ENCODE assay signal across 23 mouse cellular contexts in the genomic region with DNA sequence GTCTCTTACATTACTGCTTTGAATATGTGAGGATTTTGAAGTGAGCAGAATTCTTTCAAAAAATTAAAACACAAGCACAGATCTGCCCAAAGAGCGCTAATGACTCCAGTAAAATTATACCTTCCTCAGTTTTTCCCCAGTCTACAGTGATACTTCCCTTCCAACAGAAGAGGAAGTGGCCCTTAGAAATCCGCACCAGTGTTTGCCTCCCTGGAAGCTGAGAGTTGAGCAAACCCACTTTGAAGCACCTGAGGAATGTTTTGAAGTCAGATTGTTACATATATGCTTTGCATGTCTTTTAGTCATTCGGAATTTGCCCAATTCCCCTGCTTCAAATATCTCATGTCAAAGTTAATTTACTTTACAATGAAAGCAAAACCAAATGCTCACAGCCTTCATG. TPM values are rescaled to one million over a fixed set of nuclear protein-coding genes. Genes with fewer than 3 reads are reported as not detected.
DNase-seq lines count a peak whose midpoint lies in the region; ATAC-seq and TF ChIP-seq lines count a peak whose summit lies in the region.
"Had no signal": no experiment of that assay in that cellular context is flagged by ENCODE, and none has a peak within 500 bp of the region (broad histone marks: within the 10 kb centered on the region; RNA-seq: fewer than 3 reads in every experiment).

No protein-coding gene starts in this region.

- no peaks in the 10 kb centered on the region; the same call in 1 of the 2 replicates for H3K4me1 ChIP-seq in lung, embryonic 16.5 days (replicated peaks; ENCODE audit: control insufficient read depth, insufficient read depth, low read length)
- H3K4me1 ChIP-seq in lung, adult 2 months (ENCODE audit: control insufficient read depth, insufficient read depth, low read length) = no peaks in the 10 kb centered on the region; the same call in 1 of the 2 replicates

- ATAC-seq in lung, embryonic 16.5 days (ENCODE audit: low read depth) = peak; percentile 50; the same call in 1 of the 2 replicates
- ATAC-seq: activated CD4-positive, CD25-positive, alpha-beta regulatory T cell, adult 4 months; forebrain, embryonic 14.5 days; forebrain, embryonic 16.5 days had no signal

- no peak for DNase-seq in lung, adult 18-20 months
- peak; percentile 15 for DNase-seq in lung, postnatal 10 days
- DNase-seq in lung, adult 2 months = no peak
- peak; percentile 43 for DNase-seq in lung, postnatal 25 days (ENCODE audit: low spot score)
- peak; percentile 21 to 36 for DNase-seq in lung, postnatal 4 days
- DNase-seq in kidney, postnatal 25 days = no peak
- DNase-seq in layer of hippocampus, adult 9-10 months (ENCODE audit: low spot score) = no peak
- DNase-seq: adrenal gland, adult 8-10 months; adrenal gland, postnatal 14 days; adrenal gland, postnatal 36 days; cerebellum, adult 11-12 months; cerebellum, adult 2 months; cerebellum, adult 9-10 months; cerebellum, postnatal 10 days; cerebellum, postnatal 25 days had no signal

- WGBS in lung, embryonic 16.5 days = 51% methylated on average over 3 of the region's 3 CpGs
- 56% methylated on average over 3 of the region's 3 CpGs for WGBS in lung, adult 2 months

- no peak for TF ChIP-seq CTCF in lung, adult 2 months (IDR thresholded peaks at IDR 0.05; ENCODE audit: insufficient read depth, low read length)

- no peaks in the 10 kb centered on the region for H3K27me3 ChIP-seq in lung, embryonic 16.5 days (ENCODE audit: control insufficient read depth, insufficient read depth, low read depth, low read length)
- H3K27me3 ChIP-seq: embryonic facial prominence, embryonic 12.5 days had no signal

- no peaks in the 10 kb centered on the region for H3K9me3 ChIP-seq in lung, embryonic 16.5 days (ENCODE audit: control insufficient read depth, low read length)
- H3K9me3 ChIP-seq: embryonic facial prominence, embryonic 10.5 days; embryonic facial prominence, embryonic 12.5 days; forebrain, embryonic 10.5 days; forebrain, embryonic 12.5 days had no signal

- H3K4me2 ChIP-seq in lung, embryonic 16.5 days (ENCODE audit: low read depth, low read length) = no peak overlapping the region
- H3K4me2 ChIP-seq: embryonic facial prominence, embryonic 12.5 days; forebrain, embryonic 12.5 days had no signal

- H3K9ac ChIP-seq in lung, embryonic 16.5 days (ENCODE audit: low read length) = no peak overlapping the region
- H3K9ac ChIP-seq: embryonic facial prominence, embryonic 12.5 days; forebrain, embryonic 12.5 days had no signal

- no peak overlapping the region for H3K4me3 ChIP-seq in lung, embryonic 16.5 days (ENCODE audit: low read length)
- H3K4me3 ChIP-seq in lung, adult 2 months (replicated peaks; ENCODE audit: extremely low read depth, low read depth, low read length) = no peak overlapping the region
- H3K4me3 ChIP-seq: embryonic facial prominence, embryonic 10.5 days; embryonic facial prominence, embryonic 12.5 days; forebrain, embryonic 10.5 days; forebrain, embryonic 12.5 days had no signal

- no peak for TF ChIP-seq POLR2A in lung, adult 2 months (IDR thresholded peaks at IDR 0.05; ENCODE audit: borderline replicate concordance, extremely low read depth, low read depth, low read length)

- H3K27ac ChIP-seq in lung, embryonic 16.5 days (ENCODE audit: low read length) = peak overlapping the region; percentile 67
- H3K27ac ChIP-seq: embryonic facial prominence, embryonic 10.5 days; embryonic facial prominence, embryonic 12.5 days; forebrain, embryonic 10.5 days; forebrain, embryonic 12.5 days had no signal

- no peaks in the 10 kb centered on the region for H3K36me3 ChIP-seq in lung, embryonic 16.5 days (ENCODE audit: control insufficient read depth, insufficient read depth, low read length)
- H3K36me3 ChIP-seq: embryonic facial prominence, embryonic 10.5 days; embryonic facial prominence, embryonic 12.5 days; forebrain, embryonic 10.5 days; forebrain, embryonic 12.5 days had no signal

RNA-seq across cellular contexts. Expression of gene Prdm1, which starts 17.3 kb away (rescaled TPM):
- 2.3 and 2.5 TPM in 2 replicates for polyA plus RNA-seq in lung, embryonic 16.5 days (2015; fragmentation: Nextera tagmentation; extraction: Ambion mirVana)
- 4.9 and 7.9 TPM in 2 replicates for polyA plus RNA-seq in lung, adult 2 months (2012; rRNA removed)

Comparison
In these comparisons a context has a peak if more than half of its experiments do, and no peak if none do; other contexts are left out.
1. DNase-seq: peak in lung, postnatal 10 days (single experiment), lung, postnatal 25 days (single experiment) and lung, postnatal 4 days (2 of 2); none in lung, adult 18-20 months (0 of 2), lung, adult 2 months (single experiment), kidney, postnatal 25 days (0 of 2) and layer of hippocampus, adult 9-10 months (single experiment).